ENCODE assay signal across 7 mouse cellular contexts in the genomic region with DNA sequence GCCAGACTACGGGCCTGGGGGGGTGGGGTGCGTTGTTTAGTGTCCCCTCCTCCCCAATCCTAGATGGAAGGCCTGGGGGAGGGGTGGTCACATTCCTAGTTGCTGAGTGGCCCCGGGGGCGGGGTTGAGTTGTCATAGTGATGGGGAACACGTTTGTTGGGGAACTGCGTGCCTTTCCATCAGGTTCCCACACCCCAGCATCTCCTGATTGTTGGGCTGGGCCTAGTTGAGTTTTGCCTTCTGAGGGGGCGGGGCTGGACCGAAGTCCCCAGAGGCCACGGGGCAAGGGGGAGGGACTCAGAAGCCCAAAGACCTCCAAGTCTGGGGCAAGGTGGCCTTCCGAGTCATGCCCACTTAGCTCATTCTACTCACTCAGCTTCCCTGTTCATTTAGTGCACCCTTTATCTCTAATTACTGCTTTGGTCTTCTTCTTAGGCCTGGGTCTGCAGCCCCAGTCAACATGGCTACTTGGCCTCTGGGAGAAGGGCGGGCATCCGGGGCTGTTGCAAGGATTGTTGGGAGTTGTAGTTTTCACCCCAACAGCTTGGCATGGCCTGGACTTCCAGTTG. TPM values are rescaled to one million over a fixed set of nuclear protein-coding genes. Genes with fewer than 3 reads are reported as not detected.
A peak's percentile ranks its signal among the peaks of the same experiment; 100 is the strongest.
DNase-seq lines count a peak whose midpoint lies in the region; ATAC-seq lines count a peak whose summit lies in the region.

No protein-coding gene starts in this region.

- peaks cover 27% of the 10 kb centered on the region for H3K36me3 ChIP-seq in hindbrain, embryonic 14.5 days (replicated peaks; ENCODE audit: control insufficient read depth, insufficient read depth)
- H3K36me3 ChIP-seq in midbrain, embryonic 10.5 days: peaks cover 32% of the 10 kb centered on the region

- peak overlapping the region; percentile 34 for H3K4me3 ChIP-seq in hindbrain, embryonic 14.5 days (replicated peaks; ENCODE audit: low read length)
- H3K4me3 ChIP-seq in midbrain, embryonic 10.5 days: peak overlapping the region; percentile 80

- no peaks in the 10 kb centered on the region for H3K9me3 ChIP-seq in hindbrain, embryonic 14.5 days (ENCODE audit: control insufficient read depth, low read length)
- no peaks in the 10 kb centered on the region for H3K9me3 ChIP-seq in midbrain, embryonic 10.5 days (replicated peaks)

- H3K4me2 ChIP-seq in hindbrain, embryonic 14.5 days (replicated peaks): peak overlapping the region; percentile 59

- 0 out of 2 replicates have a peak, but pooled peaks have one; percentile 16 for ATAC-seq in hindbrain, embryonic 14.5 days (ENCODE audit: low FRiP score)

- 2% methylated on average over 11 of the region's 12 CpGs for WGBS in hindbrain, embryonic 14.5 days
- 4% methylated on average over 12 of the region's 12 CpGs for WGBS in midbrain, embryonic 10.5 days

- no peaks in the 10 kb centered on the region for H3K27me3 ChIP-seq in hindbrain, embryonic 14.5 days (ENCODE audit: control insufficient read depth, insufficient read depth, low read length)
- no peaks in the 10 kb centered on the region for H3K27me3 ChIP-seq in midbrain, embryonic 10.5 days (ENCODE audit: low read depth, poor library complexity, severe bottlenecking)

- DNase-seq in ZHBTc4 (ENCODE audit: low read depth, low spot score): peak; percentile 96
- DNase-seq in cerebellum, adult 9-10 months: peak; percentile 74
- DNase-seq in frontal cortex, postnatal 36 days (ENCODE audit: low spot score in 2 of 2): peak; percentile 30 to 41
- DNase-seq in hindbrain, embryonic 14.5 days (ENCODE audit: low spot score): peak; percentile 58
- peak; percentile 76 for DNase-seq in left cerebral cortex, postnatal 4 days
- DNase-seq in midbrain, embryonic 10.5 days (ENCODE audit: low spot score): peak; percentile 85
- DNase-seq in spleen, postnatal 4 days (ENCODE audit: low spot score in 2 of 2): peak; percentile 50 to 75

- intact Hi-C loops in left cerebral cortex, postnatal 4 days (cut with DNase I): no loop called here

- peak overlapping the region; percentile 51 for H3K9ac ChIP-seq in hindbrain, embryonic 14.5 days

- peak overlapping the region; percentile 81 for H3K27ac ChIP-seq in hindbrain, embryonic 14.5 days
- peak overlapping the region; percentile 90 for H3K27ac ChIP-seq in midbrain, embryonic 10.5 days (replicated peaks)

- peaks cover 32% of the 10 kb centered on the region for H3K4me1 ChIP-seq in hindbrain, embryonic 14.5 days (replicated peaks; ENCODE audit: control insufficient read depth, insufficient read depth, low read length)
- H3K4me1 ChIP-seq in midbrain, embryonic 10.5 days: peaks cover 64% of the 10 kb centered on the region

RNA-seq across cellular contexts. Expression of a gene that starts 4.5 kb away (rescaled TPM):
- polyA plus RNA-seq in hindbrain, embryonic 14.5 days (2014; fragmentation: Nextera tagmentation; extraction: Ambion mirVana): 163 and 179 TPM in 2 replicates
- total RNA-seq in left cerebral cortex, postnatal 4 days (2021): 100 to 1,000 TPM; 131 to 136 TPM
- 176 and 213 TPM in 2 replicates for polyA plus RNA-seq in midbrain, embryonic 10.5 days (2016; fragmentation: Nextera tagmentation; extraction: Ambion mirVana)

RNA-seq across cellular contexts. Expression of a gene that starts 8.6 kb away (rescaled TPM):
- polyA plus RNA-seq in hindbrain, embryonic 14.5 days (2014; fragmentation: Nextera tagmentation; extraction: Ambion mirVana): 50.0 and 53.5 TPM in 2 replicates
- total RNA-seq in left cerebral cortex, postnatal 4 days (2021): 10 to 100 TPM; 43.6 to 49.0 TPM
- polyA plus RNA-seq in midbrain, embryonic 10.5 days (2016; fragmentation: Nextera tagmentation; extraction: Ambion mirVana): 78.3 and 81.6 TPM in 2 replicates

RNA-seq across cellular contexts. Expression of a gene that starts 19.5 kb away (rescaled TPM):
- 17.0 and 18.5 TPM in 2 replicates for polyA plus RNA-seq in hindbrain, embryonic 14.5 days (2014; fragmentation: Nextera tagmentation; extraction: Ambion mirVana)
- total RNA-seq in left cerebral cortex, postnatal 4 days (2021): 10 to 100 TPM; 23.4 to 24.9 TPM
- 81.6 and 81.9 TPM in 2 replicates for polyA plus RNA-seq in midbrain, embryonic 10.5 days (2016; fragmentation: Nextera tagmentation; extraction: Ambion mirVana)

RNA-seq across cellular contexts. Expression of a gene that starts 19.9 kb away (rescaled TPM):
- polyA plus RNA-seq in hindbrain, embryonic 14.5 days (2014; fragmentation: Nextera tagmentation; extraction: Ambion mirVana): 15.8 and 18.1 TPM in 2 replicates
- 10 to 100 TPM; 17.1 to 17.8 TPM for total RNA-seq in left cerebral cortex, postnatal 4 days (2021)
- polyA plus RNA-seq in midbrain, embryonic 10.5 days (2016; fragmentation: Nextera tagmentation; extraction: Ambion mirVana): 18.6 and 21.6 TPM in 2 replicates

RNA-seq across cellular contexts. Expression of a gene that starts 25.2 kb away (rescaled TPM):
- 15.5 and 17.2 TPM in 2 replicates for polyA plus RNA-seq in hindbrain, embryonic 14.5 days (2014; fragmentation: Nextera tagmentation; extraction: Ambion mirVana)
- total RNA-seq in left cerebral cortex, postnatal 4 days (2021): 10 to 100 TPM; 72.8 to 73.3 TPM
- 18.6 and 19.1 TPM in 2 replicates for polyA plus RNA-seq in midbrain, embryonic 10.5 days (2016; fragmentation: Nextera tagmentation; extraction: Ambion mirVana)

Comparison
In these comparisons a context has a peak if more than half of its experiments do, and no peak if none do; other contexts are left out.
1. Peak in every context shown above with its lines: DNase-seq, ATAC-seq, H3K4me3 ChIP-seq and H3K27ac ChIP-seq.
2. DNase-seq: peak in every context shown above with its lines; median percentile 96 in ZHBTc4; 85 in midbrain, embryonic 10.5 days; 76 in left cerebral cortex, postnatal 4 days; 74 in cerebellum, adult 9-10 months; 62 in spleen, postnatal 4 days; 58 in hindbrain, embryonic 14.5 days; 36 in frontal cortex, postnatal 36 days.